Mouse (Mus musculus) heart, postnatal 25 days (tissue): ENCODE measurements around the gene Mau2. TPM values are rescaled to one million over a fixed set of nuclear protein-coding genes. Genes with fewer than 3 reads are reported as not detected.
A peak's percentile ranks its signal among the peaks of the same experiment; 100 is the strongest.
"Not testable (repeated sequence)": the region's sequence is repeated elsewhere in the genome, so short reads cannot be mapped to it uniquely, and the experiment has no call there.

Source experiments
- DNase-seq: peaks from one replicate; pipeline ENCODE4 v3.0.0; 2022; ENCODE audit warnings: low spot score
- intact Hi-C: fragments of 180-260 bp; cut with DNase I; formaldehyde crosslinking; loops from one replicate; pipeline ENCODE4 v1.15.1; 2025
- total RNA-seq, 2 experiments: library from RNA; stranded (reverse); gene quantifications; 2 replicates each; pipeline ENCODE4 v1.2.3; 2021

Mau2 gene
- total RNA-seq, 2 experiments from 2014 or later = 34.7 to 35.5 TPM

DNA sequence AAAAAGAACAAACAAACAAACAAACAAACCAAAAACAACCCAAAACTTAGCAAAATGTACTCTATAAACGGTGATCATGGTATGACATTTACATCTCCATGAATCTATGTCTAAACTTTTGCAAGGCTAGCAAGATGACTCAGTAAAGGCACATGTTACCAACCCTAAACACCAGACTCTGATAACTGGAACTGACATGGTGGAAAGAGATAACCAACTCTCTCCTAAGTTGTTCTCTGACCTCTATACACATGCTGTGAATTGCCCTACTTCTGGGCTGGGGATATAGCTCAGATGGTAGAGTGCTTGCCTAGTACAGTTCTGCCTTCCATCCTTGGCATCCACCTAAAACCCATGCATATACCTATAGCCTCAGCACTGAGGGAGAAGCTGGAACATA, 4.5 kb downstream of the Mau2 start:
- intact Hi-C loops = no loop called here
- no peak for DNase-seq

DNA sequence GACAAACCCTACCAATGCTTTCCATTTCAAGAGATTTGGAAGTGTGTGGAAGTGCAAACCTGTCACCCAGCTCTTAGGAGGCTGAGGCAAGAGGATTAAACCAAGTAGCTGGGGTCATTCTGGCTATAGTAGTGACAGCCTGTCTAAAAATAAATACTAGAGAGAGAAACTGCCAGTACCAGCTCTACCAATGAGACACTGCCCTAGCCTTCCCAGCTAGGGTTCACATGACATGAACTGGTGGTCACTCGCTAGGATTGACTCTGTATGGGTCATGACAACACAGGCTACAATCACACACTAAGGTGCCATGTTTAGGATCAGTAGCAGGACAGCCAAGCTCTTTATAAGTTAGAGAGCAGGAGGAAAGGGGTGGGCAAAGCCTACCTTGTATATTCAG, 12.3 kb downstream of the Mau2 start:
- intact Hi-C loops = no loop called here
- DNase-seq = no peak

DNA sequence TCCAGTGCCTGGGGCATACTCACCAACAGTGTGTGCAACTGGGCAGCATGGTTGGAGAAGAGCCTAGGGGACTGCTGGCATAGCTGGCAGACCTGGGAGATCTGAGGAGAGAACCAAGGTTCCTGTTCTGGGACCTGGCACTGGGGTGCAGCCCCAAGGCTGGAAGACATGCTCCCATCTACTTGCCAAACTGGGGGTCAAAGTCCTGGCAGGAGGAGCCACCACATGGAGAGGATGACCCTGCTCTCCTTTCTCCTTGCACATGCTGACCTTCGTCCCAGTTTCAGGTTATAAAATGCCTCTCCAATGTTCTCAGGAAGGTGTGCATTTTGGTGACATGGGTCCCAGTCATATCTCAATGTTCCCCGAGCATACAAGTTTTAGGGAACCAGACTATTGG, 16.4 kb downstream of the Mau2 start:
- DNase-seq = no peak
- intact Hi-C loops = no loop called here

DNA sequence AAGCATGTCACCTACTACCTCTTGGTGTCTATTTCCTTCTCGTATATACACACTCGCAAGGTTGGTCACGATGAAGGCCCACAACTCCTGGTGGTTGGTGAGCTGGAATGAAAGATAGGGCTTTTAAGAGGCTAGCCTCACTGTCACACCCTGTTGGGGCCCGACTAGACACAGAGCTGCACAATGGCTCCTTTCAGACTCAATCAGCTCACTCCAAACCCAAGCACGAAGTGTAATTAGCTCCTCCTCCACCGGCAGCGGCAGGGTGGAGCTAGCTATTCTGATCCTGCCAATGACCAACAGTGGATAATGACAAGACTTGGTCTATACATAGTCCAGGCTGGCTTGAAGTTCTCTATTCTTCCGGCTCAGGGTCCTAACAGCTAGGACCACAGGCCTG, 18.9 kb downstream of the Mau2 start:
- intact Hi-C loops = no loop called here
- DNase-seq = no peak

DNA sequence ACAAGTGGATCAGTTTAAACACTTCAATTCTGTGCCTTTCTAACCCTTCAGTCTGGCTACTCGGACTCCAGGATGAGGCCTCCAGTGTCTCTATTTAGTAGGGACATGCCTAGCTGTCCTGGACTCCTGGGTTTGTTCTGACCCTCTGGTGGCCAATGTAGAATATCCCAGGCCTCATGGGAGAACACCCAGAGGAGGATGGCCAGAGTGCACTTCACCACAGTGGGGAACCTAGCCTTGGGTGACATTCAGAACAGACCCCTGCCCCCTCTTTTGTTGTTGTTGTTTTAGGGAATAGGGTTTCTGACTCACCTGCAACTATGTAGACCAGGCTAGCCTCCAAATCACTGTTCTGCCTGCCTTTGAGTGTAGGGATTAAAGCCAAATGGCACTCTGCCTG, 27.5 kb downstream of the Mau2 start:
- no peak for DNase-seq
- intact Hi-C loops = no loop called here

DNA sequence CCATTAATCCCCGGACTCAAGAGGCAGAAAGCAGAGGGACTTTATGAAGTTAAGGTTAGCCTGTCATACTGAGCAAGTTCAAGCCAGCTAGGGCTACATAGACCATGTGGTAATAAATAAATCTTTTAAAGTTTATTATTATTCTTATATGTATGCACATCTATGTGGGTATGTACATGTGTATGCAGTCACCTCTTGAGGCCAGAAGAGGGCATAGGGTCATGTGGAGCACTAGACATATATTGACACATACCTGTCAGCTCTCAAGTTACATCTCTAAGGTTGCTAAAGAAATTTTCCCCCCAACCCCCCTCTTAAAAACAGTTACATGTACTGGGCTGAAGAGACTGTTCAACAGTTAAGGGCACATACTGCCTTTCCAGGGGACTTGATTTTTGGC, 29.8 kb downstream of the Mau2 start:
- DNase-seq = no peak
- intact Hi-C loops = no loop called here

DNA sequence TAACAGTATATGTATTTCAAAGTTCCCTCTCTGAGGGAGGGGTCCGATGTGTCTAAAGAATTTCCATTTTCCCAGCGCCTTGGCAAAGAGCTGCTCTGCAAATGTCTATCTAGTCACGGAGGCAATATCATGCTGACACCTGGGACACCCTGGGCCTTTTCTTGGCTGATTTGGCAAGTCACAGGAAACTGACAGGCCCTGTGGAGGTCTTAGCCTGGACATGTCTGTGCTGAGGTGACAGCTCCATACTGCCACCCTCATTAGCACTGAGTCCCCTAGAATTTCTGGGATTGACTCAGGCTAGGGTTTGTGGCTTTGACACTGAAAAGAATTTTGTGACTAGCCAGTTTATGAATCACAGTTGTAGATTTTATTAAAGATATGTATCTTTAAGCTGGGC, 30.2 kb downstream of the Mau2 start:
- DNase-seq = no peak
- intact Hi-C loops = no loop called here

DNA sequence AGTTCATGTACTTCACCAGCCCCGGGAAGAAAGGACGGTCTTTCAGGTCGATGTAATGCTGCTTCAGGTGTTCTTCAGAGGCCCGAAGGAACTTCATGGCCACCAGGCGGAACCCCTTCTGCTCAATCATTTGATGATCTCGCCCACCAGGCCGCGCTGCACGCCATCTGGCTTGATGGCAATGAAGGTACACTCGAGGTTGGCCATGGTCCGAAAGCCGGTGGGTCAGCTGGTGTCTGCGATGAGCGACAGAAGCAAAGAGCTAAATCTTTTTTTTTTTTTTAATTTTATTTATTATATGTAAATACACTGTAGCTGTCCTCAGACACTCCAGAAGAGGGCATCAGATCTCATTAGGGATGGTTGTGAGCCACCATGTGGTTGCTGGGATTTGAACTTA, 31.7 kb downstream of the Mau2 start:
- intact Hi-C loops, DNase-seq: not testable (repeated sequence)

DNA sequence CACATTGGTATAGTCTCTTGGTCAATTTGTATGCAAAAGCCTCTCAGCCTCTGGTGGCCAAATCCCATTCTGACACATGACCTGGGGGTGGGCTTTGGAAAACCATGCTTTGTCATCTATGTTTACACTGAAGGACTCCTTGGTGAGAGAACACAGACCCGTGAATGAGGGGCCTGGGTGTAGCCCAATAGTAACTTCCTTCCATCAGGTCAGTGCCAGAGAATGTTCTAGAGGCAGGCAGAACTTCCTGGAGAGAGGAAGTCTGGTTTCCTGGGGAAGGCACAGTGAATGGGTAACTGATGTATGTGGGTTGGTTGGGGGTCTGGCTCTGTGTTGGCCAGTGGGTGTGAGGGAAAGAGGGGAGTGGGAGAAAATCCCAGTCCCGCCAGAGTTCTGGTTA, 37.4 kb downstream of the Mau2 start:
- intact Hi-C loops = no loop called here
- DNase-seq = peak; percentile 42

DNA sequence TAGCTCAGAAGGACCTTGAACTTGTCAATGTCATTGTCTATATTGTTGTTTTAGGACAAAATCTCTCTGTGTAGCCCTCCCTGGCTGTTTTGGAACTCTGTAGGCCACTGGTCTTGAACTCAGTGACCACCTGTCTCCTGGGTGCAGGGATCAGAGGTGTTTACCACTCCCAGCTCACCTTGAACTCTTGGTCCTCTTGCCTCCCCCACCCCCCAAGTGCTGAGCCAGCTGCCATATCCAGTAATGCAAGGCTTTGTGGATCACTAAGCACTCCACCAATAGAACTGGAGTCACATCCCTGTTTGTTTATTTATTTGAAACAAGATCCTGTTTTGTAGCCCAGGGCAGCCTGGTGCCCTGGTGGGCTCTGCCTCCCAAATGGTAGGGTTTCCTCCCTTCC, 38.2 kb downstream of the Mau2 start:
- no peak for DNase-seq
- intact Hi-C loops = loop anchor here (5.0 kb wide), 1 partner anchor 47 kb away; no protein-coding TSS in a partner anchor

DNA sequence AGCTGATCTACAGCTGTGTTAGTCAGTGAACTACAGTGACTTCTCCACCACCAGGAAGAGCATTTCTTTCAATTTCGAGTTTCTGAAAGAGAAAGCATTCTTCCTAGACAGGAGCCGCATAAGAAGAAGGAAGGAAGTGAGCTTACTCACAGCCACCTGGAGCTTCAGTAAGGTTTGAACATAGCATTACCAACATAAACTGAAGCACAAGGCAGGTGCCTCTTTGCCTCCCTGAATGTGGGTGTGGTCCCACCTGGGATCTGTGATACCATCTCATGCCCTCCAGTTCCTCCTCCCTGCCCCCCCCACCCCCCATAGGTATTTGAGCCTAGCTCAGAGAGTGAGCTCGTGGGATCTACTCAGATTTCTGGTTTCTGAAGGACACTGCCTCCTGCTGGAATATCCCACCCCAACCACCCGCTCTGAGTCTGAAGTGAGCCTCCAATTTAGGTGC, 39.3 kb downstream of the Mau2 start:
- DNase-seq = no peak
- intact Hi-C loops = loop anchor here (5.0 kb wide), 1 partner anchor 46 kb away; no protein-coding TSS in a partner anchor

DNA sequence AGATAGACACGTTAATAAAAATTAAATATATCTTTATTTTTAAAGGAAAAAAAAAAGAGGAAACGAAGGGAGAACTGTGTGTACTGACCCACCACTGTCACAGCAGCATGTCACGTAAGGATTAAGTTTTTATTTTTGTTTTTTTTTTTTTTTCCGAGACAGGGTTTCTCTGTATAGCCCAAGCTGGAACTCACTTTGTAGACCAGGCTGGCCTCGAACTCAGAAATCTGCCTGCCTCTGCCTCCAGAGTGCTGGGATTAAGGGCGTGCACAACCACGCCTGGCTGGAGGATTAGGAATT, 40.7 kb downstream of the Mau2 start:
- intact Hi-C loops = loop anchor here (1.0 to 5.0 kb wide), 2 partner anchors 45 to 81 kb away; no protein-coding TSS in a partner anchor
- not testable (repeated sequence) for DNase-seq

DNA sequence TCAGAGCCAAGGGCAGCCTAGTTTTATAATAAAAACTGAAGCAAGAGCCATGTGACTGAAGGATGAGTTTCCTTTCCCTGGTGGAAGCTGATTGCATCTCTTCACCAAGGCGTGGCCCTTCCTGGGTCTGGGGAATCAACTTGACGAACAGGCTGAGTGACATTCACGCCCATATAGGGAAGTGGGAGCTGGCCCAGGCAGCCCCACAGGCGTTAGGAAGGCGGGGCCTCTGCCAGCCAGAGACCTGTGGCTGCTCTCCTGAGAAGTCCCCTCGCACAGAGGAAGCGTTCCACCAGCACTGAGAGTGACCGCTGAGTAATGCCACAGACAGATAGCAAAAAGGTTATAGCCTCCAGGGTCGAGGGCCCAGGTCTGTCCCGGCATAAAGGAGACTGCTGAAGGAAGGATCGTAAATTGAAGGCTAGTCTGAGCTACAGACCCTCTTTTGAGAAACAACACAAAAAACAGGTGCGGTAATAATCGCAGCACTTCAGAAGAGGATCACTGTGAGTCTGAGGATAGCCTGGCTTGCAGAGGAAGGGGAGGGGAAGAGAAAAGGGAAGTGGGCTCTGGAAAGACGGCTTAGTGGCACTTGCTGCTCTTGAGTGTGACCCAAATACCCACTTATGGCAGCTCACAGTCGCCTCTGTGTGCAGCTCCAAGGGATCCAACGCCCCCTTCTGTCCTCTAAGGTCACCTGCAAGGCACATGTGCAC, 41.2 kb downstream of the Mau2 start:
- intact Hi-C loops = loop anchor here (1.0 to 5.0 kb wide), 2 partner anchors 44 to 80 kb away; no protein-coding TSS in a partner anchor
- peak; percentile 39 for DNase-seq

DNA sequence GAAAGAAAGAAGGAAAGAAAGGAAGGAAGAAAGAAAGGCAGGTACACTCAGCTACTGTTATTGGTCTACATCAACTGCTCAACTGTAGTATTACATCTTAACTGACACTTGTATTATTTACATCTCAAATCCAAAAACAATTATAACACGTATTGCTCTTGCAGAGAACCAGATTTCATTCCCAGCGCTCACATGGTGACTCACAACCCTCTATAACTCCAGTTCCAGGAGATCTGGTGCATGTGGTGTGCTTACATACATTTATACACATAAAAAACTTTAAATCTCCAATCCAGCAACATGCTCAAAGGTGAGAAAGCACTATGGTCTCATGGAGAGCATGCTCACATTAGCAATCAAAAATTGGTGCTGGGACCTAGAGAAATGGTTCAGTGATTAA, 42.3 kb downstream of the Mau2 start:
- intact Hi-C loops = loop anchor here (5.0 kb wide), 1 partner anchor 43 kb away; no protein-coding TSS in a partner anchor
- no peak for DNase-seq

DNA sequence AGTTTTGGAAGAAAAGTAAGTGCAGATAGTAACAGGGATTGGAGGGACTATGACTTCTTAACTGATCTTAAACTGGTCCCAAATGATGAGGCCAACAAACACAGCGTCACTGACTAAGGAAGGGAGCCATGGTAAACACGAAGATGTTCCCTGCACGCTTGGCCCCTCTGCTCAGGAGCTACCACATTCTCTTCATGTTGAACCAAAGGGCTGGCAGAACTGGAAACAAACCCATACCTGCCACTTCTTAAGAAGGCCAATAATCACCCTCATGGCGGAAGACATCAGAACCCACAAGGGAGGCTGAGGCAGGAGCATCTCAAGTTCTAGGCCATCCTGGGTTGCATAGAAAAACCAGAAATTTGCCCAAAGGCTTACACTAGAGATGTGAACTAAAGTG, 43.3 kb downstream of the Mau2 start:
- DNase-seq = no peak
- intact Hi-C loops = no loop called here

DNA sequence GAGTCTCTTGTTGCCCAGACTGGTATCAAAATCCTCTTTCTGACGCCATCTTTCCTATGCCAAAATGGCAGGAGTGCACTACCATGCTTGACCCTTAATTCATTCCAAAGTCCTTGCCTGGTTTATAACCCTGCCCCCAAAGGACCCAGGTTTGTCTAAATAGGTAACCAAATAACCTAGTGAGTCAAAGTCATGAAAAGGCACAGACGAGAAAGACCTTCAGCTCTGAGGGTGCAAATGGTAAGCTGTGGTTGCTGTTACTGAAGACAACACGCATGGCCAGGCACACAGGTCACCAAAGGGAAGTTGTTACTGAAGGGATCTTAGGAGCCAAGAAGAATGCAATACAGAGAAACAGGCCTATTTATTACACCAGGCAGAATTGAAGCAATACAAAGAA, 43.8 kb downstream of the Mau2 start:
- intact Hi-C loops = no loop called here

DNA sequence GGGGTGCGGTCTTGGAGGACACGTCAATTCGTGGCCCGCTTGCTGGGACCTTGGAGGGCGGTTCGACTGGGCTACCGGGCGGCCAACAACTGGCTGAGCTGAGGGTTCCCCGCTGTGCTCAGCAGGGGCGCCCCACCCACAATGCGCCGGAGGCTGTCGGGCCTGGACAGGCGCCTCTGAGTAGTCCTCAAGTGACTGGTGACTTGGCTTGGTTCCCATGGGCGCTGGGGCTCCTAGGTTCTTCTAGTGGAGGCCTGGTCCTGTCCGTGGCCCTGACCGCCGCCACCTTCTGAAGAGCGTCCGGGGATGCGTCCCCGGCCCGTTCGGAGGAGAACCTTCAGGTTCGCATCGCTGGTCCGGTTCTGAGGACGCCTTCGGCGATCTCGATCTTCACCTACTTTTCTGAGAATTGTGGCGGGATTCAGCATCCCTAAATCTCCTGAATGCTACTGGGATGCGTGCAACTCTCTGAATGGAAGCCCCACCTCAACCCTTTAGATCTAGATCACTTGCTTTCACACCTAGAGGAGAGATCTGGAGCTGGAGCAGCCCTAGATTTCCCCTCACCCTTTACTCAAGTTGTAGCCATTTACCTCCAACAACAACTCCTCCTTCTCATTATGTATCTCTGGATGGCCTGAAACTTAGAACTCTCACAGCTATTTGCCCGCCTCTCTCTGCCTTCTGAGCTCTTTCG, 45.8 kb downstream of the Mau2 start:
- DNase-seq = no peak
- intact Hi-C loops = no loop called here

More for the DNA sequence above, 43.8 kb downstream of the Mau2 start:
- DNase-seq = no peak

DNA sequence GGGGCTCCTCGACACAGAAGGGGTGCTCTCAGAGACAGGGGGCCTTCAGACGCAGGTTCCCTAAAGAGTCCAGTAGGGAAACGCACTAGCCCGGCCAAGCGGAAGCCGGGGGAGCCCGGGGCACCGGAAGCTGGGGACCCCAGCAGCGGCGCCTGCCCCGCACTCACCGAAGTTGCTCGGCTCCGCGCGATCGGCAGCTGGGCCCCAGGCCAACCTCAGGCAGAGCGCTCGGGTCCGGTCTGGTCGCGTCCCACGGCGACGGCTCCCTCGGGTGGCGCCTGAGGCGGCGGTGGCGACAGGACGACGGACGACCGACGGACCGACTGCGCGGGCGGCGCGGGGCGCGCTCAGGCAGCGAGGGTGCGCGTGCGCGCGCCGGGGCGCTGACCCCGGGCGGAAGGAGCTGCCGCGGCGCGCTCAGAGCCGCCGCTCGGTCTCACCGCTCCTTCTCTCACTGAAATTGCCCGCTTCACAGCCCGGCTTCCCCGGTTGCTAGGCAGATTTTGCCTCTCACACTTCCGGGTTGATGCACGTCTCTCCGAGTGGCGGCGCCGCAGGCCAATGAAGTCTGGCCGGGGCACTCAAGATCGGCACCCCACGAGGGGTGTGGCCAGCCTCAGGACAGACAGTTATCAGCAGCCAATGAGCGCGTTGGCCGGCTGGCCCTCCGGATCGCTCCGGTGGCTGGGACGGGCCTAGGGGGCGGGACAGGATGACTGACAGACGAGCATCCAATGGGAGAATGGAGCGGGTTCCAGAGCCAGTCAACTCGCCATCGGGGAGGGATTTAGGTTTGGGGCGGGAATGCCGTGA, 46.6 kb downstream of the Mau2 start, which contains the start of gene Gatad2a:
Gatad2a (minus strand) TSS at position 609 of the 813 bp plus-strand sequence.
- intact Hi-C loops = no loop called here
- peak; percentile 100 for DNase-seq

DNA sequence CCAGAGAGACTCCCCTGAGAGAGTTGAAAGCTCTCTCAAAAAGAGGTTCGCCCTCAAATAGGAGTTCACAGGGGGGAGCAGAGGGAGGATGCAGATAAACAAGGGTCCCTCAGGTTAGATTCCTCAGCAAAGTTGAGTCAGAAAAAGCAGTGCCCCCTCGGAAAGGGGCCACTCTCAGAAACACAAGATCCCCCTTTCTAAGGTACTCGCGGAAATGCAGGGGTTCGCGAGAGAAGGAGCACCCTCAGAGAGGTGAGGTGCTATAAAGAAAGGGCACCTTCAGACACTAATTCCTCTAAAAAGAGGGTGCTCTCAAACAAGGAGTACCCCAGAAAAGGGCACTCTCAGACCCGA, 47.1 kb downstream of the Mau2 start:
- intact Hi-C loops = no loop called here
- no peak for DNase-seq

DNA sequence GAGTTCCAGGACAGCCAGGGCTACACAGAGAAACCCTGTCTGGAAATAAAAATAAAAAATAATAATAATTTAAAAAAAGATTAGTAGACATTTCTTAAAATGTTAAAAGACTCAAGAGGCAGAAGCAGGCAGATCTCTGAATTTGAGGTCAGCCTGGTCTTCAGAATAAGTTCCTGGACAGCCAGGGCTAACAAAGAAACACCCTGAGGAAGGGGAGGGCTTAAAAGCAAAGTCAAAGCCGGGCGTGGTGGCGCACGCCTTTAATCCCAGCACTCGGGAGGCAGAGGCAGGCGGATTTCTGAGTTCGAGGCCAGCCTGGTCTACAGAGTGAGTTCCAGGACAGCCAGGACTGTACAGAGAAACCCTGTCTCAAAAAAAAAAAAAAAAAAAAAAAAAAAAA, 53.6 kb downstream of the Mau2 start:
- DNase-seq, intact Hi-C loops: not testable (repeated sequence)

DNA sequence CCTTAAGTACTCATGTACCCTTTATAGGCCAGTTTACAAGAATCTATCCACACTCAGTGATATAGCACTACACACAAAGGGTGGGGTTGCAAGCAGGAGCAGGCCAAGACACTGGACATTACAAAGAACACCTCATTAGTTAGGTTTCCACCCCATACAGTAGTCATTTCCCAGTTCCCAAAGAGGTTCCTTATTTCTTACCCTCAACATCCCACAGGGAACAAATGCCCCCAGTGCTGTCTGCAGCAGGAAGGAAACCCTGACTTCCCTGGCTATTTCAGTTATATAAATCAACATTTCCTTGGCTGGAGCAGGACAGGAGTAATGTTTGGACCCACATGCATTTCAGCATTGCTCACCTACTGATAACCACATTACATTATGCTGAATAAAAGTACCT, 54.8 kb downstream of the Mau2 start:
- intact Hi-C loops = no loop called here
- DNase-seq = no peak
